Mouse (Mus musculus): ENCODE data around the gene Oser1. TPM values are rescaled to one million over a fixed set of nuclear protein-coding genes. Genes with fewer than 3 reads are reported as not detected.

The Oser1 gene
- total RNA-seq, 2 experiments from 2014 or later: 31.4 to 38.1 TPM

GRCm38 (mm10) chr2:163360858-163361623 is 63.5 kb downstream of the Oser1 start:
- DNase-seq (ENCODE audit: low spot score): no peak

DNA sequence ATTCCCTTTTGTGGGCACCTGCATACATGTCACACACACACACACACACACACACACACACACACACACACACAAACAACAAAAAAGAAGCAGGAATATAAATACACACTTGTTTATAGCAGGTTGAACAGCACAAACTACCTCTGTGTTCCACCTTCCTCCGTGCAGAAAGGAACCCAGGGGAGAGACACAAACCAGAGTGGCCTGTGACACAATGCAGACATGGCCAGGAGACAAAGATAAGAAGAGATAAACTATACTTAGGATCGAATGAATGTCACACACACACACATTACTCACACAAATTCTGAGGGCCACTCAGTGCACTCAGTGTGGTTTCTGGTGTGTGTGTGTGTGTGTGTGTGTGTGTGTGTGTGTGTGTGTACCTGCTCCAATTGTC is 65.2 kb downstream of the Oser1 start:
- no peak for DNase-seq (ENCODE audit: low spot score)

GRCm38 (mm10) chr2:163358662-163359061 is 65.8 kb downstream of the Oser1 start:
- no peak for DNase-seq (ENCODE audit: low spot score)

DNA sequence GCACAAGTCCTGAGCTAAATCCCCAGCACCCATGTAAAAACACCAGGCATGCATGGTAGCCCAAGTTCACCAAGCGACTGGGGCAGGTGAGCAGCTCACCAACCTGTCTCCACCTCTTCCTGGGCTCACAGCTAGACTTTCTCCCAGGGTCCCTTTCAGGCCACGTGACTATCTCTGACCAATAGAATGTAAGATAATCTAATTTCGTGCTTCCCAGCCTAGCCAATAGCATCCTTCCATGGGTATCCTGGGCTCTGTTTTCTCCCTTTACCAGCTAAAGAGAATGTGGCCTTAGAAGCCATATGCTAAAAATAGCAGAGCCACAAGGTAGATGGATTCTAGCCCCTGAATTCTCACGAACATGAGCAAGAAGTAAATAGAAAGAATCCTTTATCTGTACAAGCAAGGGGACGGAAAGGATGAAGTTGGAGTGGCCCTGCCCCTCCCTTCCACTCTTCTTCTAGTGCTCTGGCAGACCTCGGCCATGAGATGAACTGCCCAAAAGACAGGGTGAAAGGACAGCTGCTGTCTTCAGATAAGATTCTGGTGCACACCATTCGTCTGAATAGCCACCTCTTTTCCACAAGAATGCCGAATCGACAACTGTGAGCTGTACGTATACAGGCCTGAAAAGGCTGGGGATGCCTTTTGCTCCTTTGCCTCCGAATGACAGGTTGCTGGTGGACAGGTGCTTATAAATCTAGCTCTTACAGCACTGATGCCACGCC is 68.2 kb downstream of the Oser1 start:
- DNase-seq (ENCODE audit: low spot score): no peak

Other genes with a start within 250 kb of the Oser1 start
- gene Tox2, start 221.6 kb downstream of the Oser1 start, total RNA-seq (2021): under 1 TPM; 0.09 to 0.26 TPM
- 100 to 1,000 TPM; 401 to 487 TPM for gene Jph2, start 26.7 kb downstream of the Oser1 start, total RNA-seq (2021)
- gene Gdap1l1, start 13.8 kb upstream of the Oser1 start, total RNA-seq (2021): under 1 TPM in 1 of 2 experiments, not detected in 1; 0.21 TPM
- 10 to 100 TPM; 76.5 TPM for gene Fitm2, start 47.9 kb upstream of the Oser1 start, total RNA-seq (2021)
- gene R3hdml, start 67.6 kb upstream of the Oser1 start, total RNA-seq (2021): not detected
- under 1 TPM; 0.21 to 0.28 TPM for gene Hnf4a, start 82.1 kb upstream of the Oser1 start, total RNA-seq (2021)
- gene Ttpal, start 177.6 kb upstream of the Oser1 start, total RNA-seq (2021): 1 to 10 TPM; 4.2 to 4.9 TPM
- gene Serinc3, start 220.4 kb upstream of the Oser1 start, total RNA-seq (2021): 100 to 1,000 TPM; 103 to 119 TPM
- gene Pkig, start 233.7 kb upstream of the Oser1 start, total RNA-seq (2021): 100 to 1,000 TPM; 113 to 126 TPM

Data from gastrocnemius, adult 18-20 months (tissue).